Mouse (Mus musculus): ENCODE results near the gene Bcorl1. TPM values are rescaled to one million over a fixed set of nuclear protein-coding genes. Genes with fewer than 3 reads are reported as not detected.
"Not testable (repeated sequence)": the region's sequence is repeated elsewhere in the genome, so short reads cannot be mapped to it uniquely, and the experiment has no call there.

The Bcorl1 gene
- total and polyA plus RNA-seq, 3 experiments, result 3.0 to 12.2 (median 6.0) TPM

- Histone ChIP-seq H3K4me3 (ENCODE audit: low read depth, low read length) (peak overlapping the region; percentile 66), H3K36me3 (replicated peaks) (peaks cover 42% of the 10 kb centered on the region), H3K4me1 (ENCODE audit: insufficient read depth, low read depth, low read length) (peaks cover 80% of the 10 kb centered on the region), H3K9me3 (replicated peaks) (no peaks in the 10 kb centered on the region), H3K27me3 (ENCODE audit: insufficient read depth, low read length) (no peaks in the 10 kb centered on the region)
- no peak for DNase-seq (ENCODE audit: low spot score)
- TF ChIP-seq GATA1 (IDR thresholded peaks at IDR 0.05; ENCODE audit: borderline replicate concordance, low read length) (no peak), GATA2 (IDR thresholded peaks at IDR 0.05; ENCODE audit: borderline replicate concordance, low read depth, low read length) (no peak), TAL1 (conservative IDR thresholded peaks at IDR 0.05; ENCODE audit: low read depth, low read length) (no peak), CTCF (IDR thresholded peaks at IDR 0.05; ENCODE audit: low read depth, low read length) (no peak), POLR2AphosphoS5 (IDR thresholded peaks at IDR 0.05; ENCODE audit: insufficient replicate concordance, low read depth, low read length) (no peak)
- ATAC-seq (ENCODE audit: extremely low read depth, insufficient number of reproducible peaks, low FRiP score, poor library complexity, severe bottlenecking), result no peak
These were observed 91.7 kb downstream of the Bcorl1 start for GRCm38 (mm10) chrX:48432599-48433526.

- Histone ChIP-seq H3K9me3 (replicated peaks) (no peaks in the 10 kb centered on the region), H3K36me3 (replicated peaks) (peaks cover 41% of the 10 kb centered on the region), H3K4me1 (ENCODE audit: insufficient read depth, low read depth, low read length) (peaks cover 79% of the 10 kb centered on the region), H3K27me3 (ENCODE audit: insufficient read depth, low read length) (no peaks in the 10 kb centered on the region), H3K4me3 (ENCODE audit: low read depth, low read length) (peak overlapping the region; percentile 66)
- DNase-seq (ENCODE audit: low spot score) (peak; percentile 58), ATAC-seq (ENCODE audit: extremely low read depth, insufficient number of reproducible peaks, low FRiP score, poor library complexity, severe bottlenecking) (peak; percentile 64)
- TF ChIP-seq GATA2 (IDR thresholded peaks at IDR 0.05; ENCODE audit: borderline replicate concordance, low read depth, low read length) (no peak), TAL1 (conservative IDR thresholded peaks at IDR 0.05; ENCODE audit: low read depth, low read length) (no peak), CTCF (IDR thresholded peaks at IDR 0.05; ENCODE audit: low read depth, low read length) (no peak), GATA1 (IDR thresholded peaks at IDR 0.05; ENCODE audit: borderline replicate concordance, low read length) (no peak), POLR2AphosphoS5 (IDR thresholded peaks at IDR 0.05; ENCODE audit: insufficient replicate concordance, low read depth, low read length) (no peak)
These were observed 92.4 kb downstream of the Bcorl1 start for GRCm38 (mm10) chrX:48433527-48433899.

GRCm38 (mm10) chrX:48434251-48434650, 93.1 kb downstream of the Bcorl1 start:
- Histone ChIP-seq H3K36me3 (replicated peaks) (peaks cover 42% of the 10 kb centered on the region), H3K4me1 (ENCODE audit: insufficient read depth, low read depth, low read length) (peaks cover 84% of the 10 kb centered on the region), H3K4me3 (ENCODE audit: low read depth, low read length) (no peak overlapping the region; the same call in 1 of the 2 replicates), H3K9me3 (replicated peaks) (no peaks in the 10 kb centered on the region), H3K27me3 (ENCODE audit: insufficient read depth, low read length) (no peaks in the 10 kb centered on the region)
- TF ChIP-seq GATA1 (IDR thresholded peaks at IDR 0.05; ENCODE audit: borderline replicate concordance, low read length), result no peak
- TF ChIP-seq GATA2 (IDR thresholded peaks at IDR 0.05; ENCODE audit: borderline replicate concordance, low read depth, low read length), result no peak
- no peak for TF ChIP-seq POLR2AphosphoS5 (IDR thresholded peaks at IDR 0.05; ENCODE audit: insufficient replicate concordance, low read depth, low read length)
- TF ChIP-seq TAL1 (conservative IDR thresholded peaks at IDR 0.05; ENCODE audit: low read depth, low read length), result no peak
- no peak for TF ChIP-seq CTCF (IDR thresholded peaks at IDR 0.05; ENCODE audit: low read depth, low read length)
- no peak for DNase-seq (ENCODE audit: low spot score)
- ATAC-seq (ENCODE audit: extremely low read depth, insufficient number of reproducible peaks, low FRiP score, poor library complexity, severe bottlenecking), result no peak

GRCm38 (mm10) chrX:48435477-48435900, 94.3 kb downstream of the Bcorl1 start:
- Histone ChIP-seq H3K4me1 (ENCODE audit: insufficient read depth, low read depth, low read length) (peaks cover 87% of the 10 kb centered on the region), H3K36me3 (replicated peaks) (peaks cover 42% of the 10 kb centered on the region), H3K4me3 (ENCODE audit: low read depth, low read length) (peak overlapping the region; percentile 51; the same call in 1 of the 2 replicates), H3K9me3 (replicated peaks) (no peaks in the 10 kb centered on the region), H3K27me3 (ENCODE audit: insufficient read depth, low read length) (no peaks in the 10 kb centered on the region)
- no peak for DNase-seq (ENCODE audit: low spot score)
- ATAC-seq (ENCODE audit: extremely low read depth, insufficient number of reproducible peaks, low FRiP score, poor library complexity, severe bottlenecking), result peak; percentile 40
- TF ChIP-seq CTCF (IDR thresholded peaks at IDR 0.05; ENCODE audit: low read depth, low read length), result no peak
- TF ChIP-seq POLR2AphosphoS5 (IDR thresholded peaks at IDR 0.05; ENCODE audit: insufficient replicate concordance, low read depth, low read length), result no peak
- no peak for TF ChIP-seq GATA1 (IDR thresholded peaks at IDR 0.05; ENCODE audit: borderline replicate concordance, low read length)
- no peak for TF ChIP-seq GATA2 (IDR thresholded peaks at IDR 0.05; ENCODE audit: borderline replicate concordance, low read depth, low read length)

GRCm38 (mm10) chrX:48436082-48436481, 94.9 kb downstream of the Bcorl1 start:
- ATAC-seq (ENCODE audit: extremely low read depth, insufficient number of reproducible peaks, low FRiP score, poor library complexity, severe bottlenecking); DNase-seq (ENCODE audit: low spot score); H3K9me3 ChIP-seq (replicated peaks); H3K27me3 ChIP-seq (ENCODE audit: insufficient read depth, low read length): not testable (repeated sequence)
- Histone ChIP-seq H3K4me1 (ENCODE audit: insufficient read depth, low read depth, low read length) (peaks cover 82% of the 10 kb centered on the region), H3K36me3 (replicated peaks) (peaks cover 38% of the 10 kb centered on the region), H3K4me3 (ENCODE audit: low read depth, low read length) (peak overlapping the region; percentile 6; the same call in 1 of the 2 replicates)

- DNase-seq (ENCODE audit: low spot score) (no peak), ATAC-seq (ENCODE audit: extremely low read depth, insufficient number of reproducible peaks, low FRiP score, poor library complexity, severe bottlenecking) (peak; percentile 38; the same call in 1 of the 2 replicates)
- TF ChIP-seq GATA1 (IDR thresholded peaks at IDR 0.05; ENCODE audit: borderline replicate concordance, low read length) (no peak), POLR2AphosphoS5 (IDR thresholded peaks at IDR 0.05; ENCODE audit: insufficient replicate concordance, low read depth, low read length) (no peak), GATA2 (IDR thresholded peaks at IDR 0.05; ENCODE audit: borderline replicate concordance, low read depth, low read length) (no peak), CTCF (IDR thresholded peaks at IDR 0.05; ENCODE audit: low read depth, low read length) (no peak), TAL1 (conservative IDR thresholded peaks at IDR 0.05; ENCODE audit: low read depth, low read length) (no peak)
- Histone ChIP-seq H3K9me3 (replicated peaks) (no peaks in the 10 kb centered on the region), H3K36me3 (replicated peaks) (peaks cover 29% of the 10 kb centered on the region), H3K4me3 (ENCODE audit: low read depth, low read length) (peak overlapping the region; percentile 60; the same call in 1 of the 2 replicates), H3K27me3 (ENCODE audit: insufficient read depth, low read length) (no peaks in the 10 kb centered on the region), H3K4me1 (ENCODE audit: insufficient read depth, low read depth, low read length) (peaks cover 75% of the 10 kb centered on the region)
These were observed 97.9 kb downstream of the Bcorl1 start for GRCm38 (mm10) chrX:48439036-48439435.

All from G1E (cell line).